Mouse (Mus musculus): ENCODE data around the gene Ankfy1. TPM values are rescaled to one million over a fixed set of nuclear protein-coding genes. Genes with fewer than 3 reads are reported as not detected.

The Ankfy1 gene
- total RNA-seq, 2 experiments from 2014 or later, result 10.6 to 13.1 TPM

Small RNA genes lying within 50 kb of the gene (microRNA-seq; reads per million reads assigned to microRNA genes)
- 0 reads per million in 2 experiments for gene Gm25678

Other genes starting within 250 kb of the Ankfy1 start
- gene Mybbp1a, start 248.7 kb upstream of the Ankfy1 start, total RNA-seq (2021), result 10 to 100 TPM; 58.7 to 62.8 TPM
- gene Spns2, start 200.1 kb upstream of the Ankfy1 start, total RNA-seq (2021), result 10 to 100 TPM; 11.4 to 14.7 TPM
- gene Spns3, start 139.5 kb upstream of the Ankfy1 start, total RNA-seq (2021), result under 1 TPM in 1 of 2 experiments, not detected in 1; 0.10 TPM
- gene Ube2g1, start 82.7 kb upstream of the Ankfy1 start, total RNA-seq (2021), result 10 to 100 TPM; 55.2 to 55.7 TPM
- 1 to 10 TPM; 8.6 to 9.0 TPM for gene Cyb5d2, start 106.1 kb downstream of the Ankfy1 start, total RNA-seq (2021)
- 10 to 100 TPM; 13.2 to 14.2 TPM for gene Zzef1, start 106.2 kb downstream of the Ankfy1 start, total RNA-seq (2021)

Measured in gastrocnemius, postnatal 14 days (tissue).